Mouse (Mus musculus) heart, adult 11 months (tissue): ENCODE measurements around the gene Map4.

Source experiments
- DNase-seq: peaks from one replicate; pipeline ENCODE4 v3.0.0; 2022

Map4 gene

GRCm38 (mm10) chr9:109931257-109932171, at the start of gene Map4:
TSS of gene Map4 (plus strand) at chr9:109931460.
- DNase-seq = peak; percentile 100

- no peak for DNase-seq
These were observed 45.0 kb upstream of the Map4 start for GRCm38 (mm10) chr9:109886259-109886658.

- no peak for DNase-seq
These were observed 43.9 kb upstream of the Map4 start for GRCm38 (mm10) chr9:109887321-109887720.

GRCm38 (mm10) chr9:109891501-109891900, 39.8 kb upstream of the Map4 start:
- no peak for DNase-seq

GRCm38 (mm10) chr9:109892651-109893250, 38.5 kb upstream of the Map4 start:
- peak; percentile 94 for DNase-seq

- peak; percentile 97 for DNase-seq
These were observed 36.7 kb upstream of the Map4 start for GRCm38 (mm10) chr9:109894413-109895090.

- peak; percentile 96 for DNase-seq
These were observed 35.7 kb upstream of the Map4 start for GRCm38 (mm10) chr9:109895593-109895992.

GRCm38 (mm10) chr9:109896253-109897150, 34.8 kb upstream of the Map4 start:
- peak; percentile 96 for DNase-seq

GRCm38 (mm10) chr9:109898027-109898426, 33.2 kb upstream of the Map4 start:
- peak; percentile 97 for DNase-seq

- no peak for DNase-seq
These were observed 31.9 kb upstream of the Map4 start for GRCm38 (mm10) chr9:109899361-109899760.

GRCm38 (mm10) chr9:109899774-109900173, 31.5 kb upstream of the Map4 start:
- peak; percentile 96 for DNase-seq

- DNase-seq = no peak
These were observed 30.7 kb upstream of the Map4 start for GRCm38 (mm10) chr9:109900604-109901003.

GRCm38 (mm10) chr9:109902246-109902645, 29.0 kb upstream of the Map4 start:
- DNase-seq = peak; percentile 89

GRCm38 (mm10) chr9:109902740-109903139, 28.5 kb upstream of the Map4 start:
- no peak for DNase-seq

- DNase-seq = peak; percentile 99
These were observed 24.0 kb upstream of the Map4 start for GRCm38 (mm10) chr9:109907300-109907699.

GRCm38 (mm10) chr9:109907774-109908465, 23.3 kb upstream of the Map4 start:
- DNase-seq = no peak

- DNase-seq = no peak
These were observed 22.2 kb upstream of the Map4 start for GRCm38 (mm10) chr9:109909102-109909501.

- no peak for DNase-seq
These were observed 21.3 kb upstream of the Map4 start for GRCm38 (mm10) chr9:109909926-109910325.

- peak; percentile 92 for DNase-seq
These were observed 19.5 kb upstream of the Map4 start for GRCm38 (mm10) chr9:109911779-109912178.

GRCm38 (mm10) chr9:109914269-109914926, 16.9 kb upstream of the Map4 start:
- peak; percentile 96 for DNase-seq

- DNase-seq = peak; percentile 94
These were observed 13.3 kb upstream of the Map4 start for GRCm38 (mm10) chr9:109917931-109918330.
